Mouse (Mus musculus): ENCODE measurements around the gene Fcho2.

- no peak for TF ChIP-seq CTCF (IDR thresholded peaks at IDR 0.05)
- no peak for TF ChIP-seq EP300 (IDR thresholded peaks at IDR 0.05)
Measured at GRCm38 (mm10) chr13:98700661-98701308, 114.5 kb downstream of the Fcho2 start.

All from lung, postnatal 0 days (tissue).